Mouse (Mus musculus): ENCODE measurements around the gene Magi2. TPM values are rescaled to one million over a fixed set of nuclear protein-coding genes. Genes with fewer than 3 reads are reported as not detected.

The Magi2 gene
- polyA plus RNA-seq, 1 experiment, result 0.79 TPM

DNA sequence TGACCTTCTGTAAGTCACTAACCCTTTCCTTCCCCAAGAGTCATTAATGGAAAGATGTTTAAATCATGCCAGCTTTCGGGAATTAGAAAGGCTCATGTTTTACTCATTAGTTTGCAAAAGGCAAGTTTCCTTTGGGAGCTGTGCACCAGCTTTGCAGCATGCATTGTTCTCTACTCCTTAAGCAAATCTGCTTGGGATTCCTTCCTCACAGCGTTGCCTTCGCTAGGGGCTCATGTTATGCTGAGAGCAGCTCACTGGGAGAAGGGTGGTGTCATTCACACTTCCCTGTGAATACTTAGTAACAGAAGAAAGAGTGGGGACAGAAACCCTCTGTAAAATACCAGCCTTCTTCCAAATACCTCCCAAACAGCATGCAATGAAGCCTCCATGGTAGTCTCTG, 1349.0 kb downstream of the Magi2 start:
- H3K4me3 ChIP-seq (ENCODE audit: extremely low read depth, insufficient read depth, insufficient read length), result no peak overlapping the region
- DNase-seq (ENCODE audit: low read depth in 1 of 2, low spot score in 2 of 2), result no peak
- no peaks in the 10 kb centered on the region for H3K4me1 ChIP-seq (ENCODE audit: control insufficient read depth, insufficient read depth, insufficient read length)
- WGBS, result 75% methylated on average over 3 of the region's 3 CpGs
- no peak overlapping the region for H3K27ac ChIP-seq (ENCODE audit: insufficient read depth, low read length)
- H3K27me3 ChIP-seq (ENCODE audit: control insufficient read depth, insufficient read depth, low read length), result no peaks in the 10 kb centered on the region
- TF ChIP-seq POLR2A (IDR thresholded peaks at IDR 0.05; ENCODE audit: low read depth, low read length), result no peak
- TF ChIP-seq CTCF (IDR thresholded peaks at IDR 0.05; ENCODE audit: extremely low read depth, insufficient read depth, insufficient read length, insufficient replicate concordance), result no peak
- H3K36me3 ChIP-seq (ENCODE audit: control insufficient read depth, insufficient read depth, low read length), result no peaks in the 10 kb centered on the region

DNA sequence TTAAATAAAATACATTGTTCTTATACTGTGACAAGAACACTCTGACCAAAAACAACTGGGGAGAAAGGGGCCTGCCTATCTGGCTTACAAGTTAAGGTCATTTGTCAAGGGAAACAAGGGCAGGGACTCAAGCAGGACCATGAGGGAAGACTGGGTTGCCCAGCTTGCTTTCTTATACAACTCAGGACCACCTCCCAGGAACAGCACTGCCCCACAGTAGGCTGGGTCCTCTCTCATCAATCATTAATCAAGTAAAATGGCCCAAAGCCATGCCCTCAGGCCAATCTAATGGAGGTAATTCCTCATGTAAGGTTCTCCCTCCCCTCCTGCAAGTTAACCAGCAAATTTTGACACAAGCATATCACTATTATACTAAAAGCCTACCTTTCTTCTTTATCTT, 1349.4 kb downstream of the Magi2 start:
- no peak for TF ChIP-seq POLR2A (IDR thresholded peaks at IDR 0.05; ENCODE audit: low read depth, low read length)
- no peak for TF ChIP-seq CTCF (IDR thresholded peaks at IDR 0.05; ENCODE audit: extremely low read depth, insufficient read depth, insufficient read length, insufficient replicate concordance)
- no peaks in the 10 kb centered on the region for H3K36me3 ChIP-seq (ENCODE audit: control insufficient read depth, insufficient read depth, low read length)

GRCm38 (mm10) chr5:20578666-20579065, 1351.8 kb downstream of the Magi2 start:
- no peak for DNase-seq (ENCODE audit: low read depth in 1 of 2, low spot score in 2 of 2)
- WGBS, result 90% methylated on average over 3 of the region's 3 CpGs
- Histone ChIP-seq H3K27me3 (ENCODE audit: control insufficient read depth, insufficient read depth, low read length) (no peaks in the 10 kb centered on the region), H3K4me1 (ENCODE audit: control insufficient read depth, insufficient read depth, insufficient read length) (no peaks in the 10 kb centered on the region), H3K36me3 (ENCODE audit: control insufficient read depth, insufficient read depth, low read length) (no peaks in the 10 kb centered on the region), H3K27ac (ENCODE audit: insufficient read depth, low read length) (no peak overlapping the region), H3K4me3 (ENCODE audit: extremely low read depth, insufficient read depth, insufficient read length) (no peak overlapping the region)
- TF ChIP-seq POLR2A (IDR thresholded peaks at IDR 0.05; ENCODE audit: low read depth, low read length) (no peak), CTCF (IDR thresholded peaks at IDR 0.05; ENCODE audit: extremely low read depth, insufficient read depth, insufficient read length, insufficient replicate concordance) (no peak)

More for the DNA sequence above, 1349.4 kb downstream of the Magi2 start:
- DNase-seq (ENCODE audit: low read depth in 1 of 2, low spot score in 2 of 2), result no peak
- Histone ChIP-seq H3K4me1 (ENCODE audit: control insufficient read depth, insufficient read depth, insufficient read length) (no peaks in the 10 kb centered on the region), H3K27me3 (ENCODE audit: control insufficient read depth, insufficient read depth, low read length) (no peaks in the 10 kb centered on the region), H3K4me3 (ENCODE audit: extremely low read depth, insufficient read depth, insufficient read length) (no peak overlapping the region), H3K27ac (ENCODE audit: insufficient read depth, low read length) (no peak overlapping the region)

- WGBS, result 90% methylated on average over 4 of the region's 4 CpGs
- Histone ChIP-seq H3K27ac (ENCODE audit: insufficient read depth, low read length) (no peak overlapping the region), H3K4me1 (ENCODE audit: control insufficient read depth, insufficient read depth, insufficient read length) (no peaks in the 10 kb centered on the region), H3K36me3 (ENCODE audit: control insufficient read depth, insufficient read depth, low read length) (no peaks in the 10 kb centered on the region), H3K4me3 (ENCODE audit: extremely low read depth, insufficient read depth, insufficient read length) (no peak overlapping the region), H3K27me3 (ENCODE audit: control insufficient read depth, insufficient read depth, low read length) (no peaks in the 10 kb centered on the region)
- TF ChIP-seq POLR2A (IDR thresholded peaks at IDR 0.05; ENCODE audit: low read depth, low read length) (no peak), CTCF (IDR thresholded peaks at IDR 0.05; ENCODE audit: extremely low read depth, insufficient read depth, insufficient read length, insufficient replicate concordance) (no peak)
- no peak for DNase-seq (ENCODE audit: low read depth in 1 of 2, low spot score in 2 of 2)
Measured at GRCm38 (mm10) chr5:20580619-20581018, 1353.8 kb downstream of the Magi2 start.

- 81% methylated on average over 10 of the region's 10 CpGs for WGBS
- H3K36me3 ChIP-seq (ENCODE audit: control insufficient read depth, insufficient read depth, low read length), result no peaks in the 10 kb centered on the region
- H3K27me3 ChIP-seq (ENCODE audit: control insufficient read depth, insufficient read depth, low read length), result no peaks in the 10 kb centered on the region
- DNase-seq (ENCODE audit: low read depth in 1 of 2, low spot score in 2 of 2), result no peak
- H3K27ac ChIP-seq (ENCODE audit: insufficient read depth, low read length), result no peak overlapping the region
- no peak overlapping the region for H3K4me3 ChIP-seq (ENCODE audit: extremely low read depth, insufficient read depth, insufficient read length)
- H3K4me1 ChIP-seq (ENCODE audit: control insufficient read depth, insufficient read depth, insufficient read length), result no peaks in the 10 kb centered on the region
- TF ChIP-seq POLR2A (IDR thresholded peaks at IDR 0.05; ENCODE audit: low read depth, low read length) (no peak), CTCF (IDR thresholded peaks at IDR 0.05; ENCODE audit: extremely low read depth, insufficient read depth, insufficient read length, insufficient replicate concordance) (no peak)
Measured at GRCm38 (mm10) chr5:20582995-20583435, 1356.2 kb downstream of the Magi2 start.

GRCm38 (mm10) chr5:20583639-20584038, 1356.8 kb downstream of the Magi2 start:
- no peak overlapping the region for H3K27ac ChIP-seq (ENCODE audit: insufficient read depth, low read length)
- H3K4me3 ChIP-seq (ENCODE audit: extremely low read depth, insufficient read depth, insufficient read length), result no peak overlapping the region
- H3K27me3 ChIP-seq (ENCODE audit: control insufficient read depth, insufficient read depth, low read length), result no peaks in the 10 kb centered on the region
- DNase-seq (ENCODE audit: low read depth in 1 of 2, low spot score in 2 of 2), result no peak
- no peaks in the 10 kb centered on the region for H3K36me3 ChIP-seq (ENCODE audit: control insufficient read depth, insufficient read depth, low read length)
- H3K4me1 ChIP-seq (ENCODE audit: control insufficient read depth, insufficient read depth, insufficient read length), result no peaks in the 10 kb centered on the region
- WGBS, result 81% methylated on average over 3 of the region's 3 CpGs
- no peak for TF ChIP-seq CTCF (IDR thresholded peaks at IDR 0.05; ENCODE audit: extremely low read depth, insufficient read depth, insufficient read length, insufficient replicate concordance)
- TF ChIP-seq POLR2A (IDR thresholded peaks at IDR 0.05; ENCODE audit: low read depth, low read length), result no peak

DNA sequence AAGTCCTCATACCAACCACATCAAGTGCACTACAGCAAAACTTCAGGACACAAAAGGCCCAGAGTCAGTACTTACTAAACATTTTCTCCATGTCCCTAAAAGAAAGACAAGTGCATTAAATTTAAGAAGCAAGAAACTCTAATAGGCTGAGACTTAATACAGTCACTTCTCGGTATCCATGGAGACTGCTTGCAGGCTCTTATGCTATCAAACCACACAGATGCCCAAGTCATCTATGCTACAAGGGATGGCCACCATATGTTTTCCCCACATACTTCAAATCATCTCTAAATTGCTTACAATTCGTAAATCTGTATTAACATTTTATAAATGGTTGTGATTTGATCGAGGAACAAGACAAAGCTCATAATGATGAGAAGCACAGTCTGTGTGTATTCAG, 1357.9 kb downstream of the Magi2 start:
- Histone ChIP-seq H3K4me1 (ENCODE audit: control insufficient read depth, insufficient read depth, insufficient read length) (no peaks in the 10 kb centered on the region), H3K27ac (ENCODE audit: insufficient read depth, low read length) (no peak overlapping the region), H3K4me3 (ENCODE audit: extremely low read depth, insufficient read depth, insufficient read length) (no peak overlapping the region), H3K27me3 (ENCODE audit: control insufficient read depth, insufficient read depth, low read length) (no peaks in the 10 kb centered on the region), H3K36me3 (ENCODE audit: control insufficient read depth, insufficient read depth, low read length) (no peaks in the 10 kb centered on the region)
- TF ChIP-seq POLR2A (IDR thresholded peaks at IDR 0.05; ENCODE audit: low read depth, low read length) (no peak), CTCF (IDR thresholded peaks at IDR 0.05; ENCODE audit: extremely low read depth, insufficient read depth, insufficient read length, insufficient replicate concordance) (no peak)
- no peak for DNase-seq (ENCODE audit: low read depth in 1 of 2, low spot score in 2 of 2)
- 91% methylated on average over 3 of the region's 3 CpGs for WGBS
